Mouse (Mus musculus) gastrocnemius, adult 2 months (tissue): ENCODE results near the gene Zkscan6. TPM values are rescaled to one million over a fixed set of nuclear protein-coding genes. Genes with fewer than 3 reads are reported as not detected.

Experiments used
- DNase-seq: peaks from one replicate; pipeline ENCODE4 v3.0.0; 2022
- H3K27ac ChIP-seq: fragments of 200-600 bp; 2 replicates; pipeline ENCODE4 v1.8.1; 2022; ENCODE audit warnings: mild to moderate bottlenecking
- H3K4me3 ChIP-seq: fragments of 200-600 bp; 2 replicates; pipeline ENCODE4 v1.8.1; 2022; ENCODE audit warnings: mild to moderate bottlenecking, moderate library complexity
- CTCF ChIP-seq: fragments of 200-600 bp; IDR thresholded peaks from 2 replicates; pipeline ENCODE4 v1.8.1; 2022; ENCODE audit warnings: antibody characterized with exemption, mild to moderate bottlenecking, moderate library complexity
- intact Hi-C: fragments of 180-260 bp; cut with DNase I; formaldehyde crosslinking; loops from one replicate; pipeline ENCODE4 v1.15.1; 2025
- long read RNA-seq, 2 experiments: library from polyadenylated mRNA; stranded (forward); transcript quantifications; one replicate each; pipeline ENCODE4 v2.0.0; 2021
- total RNA-seq, 2 experiments: library from RNA; stranded (reverse); gene quantifications; 2 replicates each; pipeline ENCODE4 v1.2.3; 2021

The Zkscan6 gene
- total RNA-seq: 1 to 10 TPM; 2.5 to 2.7 TPM
- long read RNA-seq, experiment 1, partial matches to known transcripts: 0 of 1 reads
- long read RNA-seq, experiment 1, other reads (novel, unspliced or antisense): 0 of 1 reads
- long read RNA-seq, experiment 2, partial matches to known transcripts: 0 of 6 reads
- long read RNA-seq, experiment 2, other reads (novel, unspliced or antisense): 5 of 6 reads

DNA sequence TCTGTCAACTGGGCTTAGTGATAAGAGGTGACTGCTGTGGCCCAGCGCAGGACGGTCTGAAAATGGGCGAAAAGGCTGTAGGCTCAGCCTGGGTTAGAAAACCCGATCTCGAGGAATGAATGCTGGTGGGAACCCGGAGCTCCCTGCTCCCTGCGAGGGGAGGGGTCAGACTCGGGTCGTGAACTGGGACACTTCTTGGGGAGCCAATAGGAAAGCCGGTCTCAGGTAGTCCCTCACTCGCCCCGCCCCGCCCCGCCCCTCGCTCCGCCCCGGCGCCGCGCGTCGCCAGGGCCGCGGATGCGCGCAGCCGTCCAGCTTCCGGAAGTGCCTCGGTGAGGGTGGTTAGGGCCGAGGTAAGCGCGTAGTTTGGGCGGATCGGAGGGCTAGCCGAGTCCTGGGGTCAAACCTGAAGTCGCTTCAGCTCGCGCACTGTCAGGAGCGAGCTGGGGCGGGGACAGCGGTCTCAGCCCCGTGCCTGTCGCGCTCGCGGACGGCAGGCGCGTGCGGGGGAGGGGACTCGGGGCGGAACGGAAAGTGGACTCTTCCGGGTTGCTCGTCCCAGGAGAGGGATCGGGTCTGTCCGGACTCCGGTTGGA, at the start of gene Zkscan6:
Gene Zkscan6, plus strand, starts transcription at position 267 of the 596 bp plus-strand sequence.
- Histone ChIP-seq H3K4me3 (peak within 1 kb of the TSS; percentile 92), H3K27ac (peak within 1 kb of the TSS; percentile 96)
- DNase-seq: peak; percentile 92
- intact Hi-C loops: no loop called here
- TF ChIP-seq CTCF: no peak

DNA sequence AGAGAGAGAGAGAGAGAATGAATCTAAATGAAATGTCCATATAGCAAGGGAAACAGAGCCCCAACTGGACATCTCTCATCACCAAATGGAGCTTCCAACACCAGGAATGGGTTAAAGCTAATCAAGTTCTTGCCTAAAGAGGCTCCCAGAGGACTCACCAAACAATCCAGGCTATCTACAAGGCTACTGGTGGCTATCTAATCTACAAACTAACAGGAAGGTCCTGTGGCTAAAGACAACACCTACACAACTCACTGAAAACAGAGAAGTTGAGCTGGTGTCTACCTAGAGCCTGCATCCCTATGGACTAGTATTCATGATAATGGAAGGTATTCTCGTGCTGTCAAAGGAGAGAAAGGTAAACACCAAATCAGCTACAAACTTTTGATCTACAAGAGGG, 47.6 kb upstream of the Zkscan6 start:
- intact Hi-C loops: no loop called here
- no peak for DNase-seq
- TF ChIP-seq CTCF: no peak
- H3K27ac ChIP-seq: no peak overlapping the region
- H3K4me3 ChIP-seq: no peak overlapping the region

DNA sequence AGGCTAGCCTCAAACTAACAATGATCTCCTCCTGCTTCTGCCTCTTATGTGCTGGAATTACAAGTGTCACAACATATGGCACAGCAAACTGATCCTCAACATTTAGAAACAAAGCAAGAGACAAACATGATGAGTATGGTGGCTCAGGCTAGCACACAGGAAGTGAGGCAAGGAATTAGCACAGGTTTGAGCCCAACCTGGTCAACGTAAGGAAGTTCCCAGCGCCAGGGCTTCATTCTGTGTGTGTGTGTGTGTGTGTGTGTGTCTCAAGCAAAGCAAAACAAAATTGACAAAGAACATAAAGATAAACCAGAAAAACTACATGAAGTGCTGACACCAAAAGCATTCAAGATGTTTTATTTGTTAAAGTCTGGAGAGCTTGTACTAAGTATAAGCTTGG, 46.1 kb upstream of the Zkscan6 start:
- no peak for TF ChIP-seq CTCF
- intact Hi-C loops: no loop called here
- DNase-seq: no peak
- no peak overlapping the region for H3K4me3 ChIP-seq
- no peak overlapping the region for H3K27ac ChIP-seq

DNA sequence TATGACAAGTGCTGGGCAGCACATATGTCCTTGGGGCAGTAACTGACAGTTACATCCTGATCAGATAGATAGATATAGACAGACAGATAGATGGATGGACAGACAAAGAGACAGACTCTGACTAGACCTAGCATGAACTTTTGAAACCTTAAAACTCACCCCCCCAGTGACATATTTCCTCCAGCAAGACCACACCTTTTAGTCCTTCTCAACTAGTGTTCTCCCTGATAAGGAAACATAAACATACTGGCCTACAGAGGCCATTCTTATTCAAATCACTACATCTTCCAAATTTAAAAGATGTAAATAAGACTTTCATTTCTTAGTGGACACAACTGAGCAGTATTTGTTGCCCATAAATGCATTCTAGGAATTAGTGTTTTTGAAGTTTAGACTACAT, 38.5 kb upstream of the Zkscan6 start:
- H3K27ac ChIP-seq: no peak overlapping the region
- intact Hi-C loops: no loop called here
- no peak overlapping the region for H3K4me3 ChIP-seq
- no peak for TF ChIP-seq CTCF
- no peak for DNase-seq

DNA sequence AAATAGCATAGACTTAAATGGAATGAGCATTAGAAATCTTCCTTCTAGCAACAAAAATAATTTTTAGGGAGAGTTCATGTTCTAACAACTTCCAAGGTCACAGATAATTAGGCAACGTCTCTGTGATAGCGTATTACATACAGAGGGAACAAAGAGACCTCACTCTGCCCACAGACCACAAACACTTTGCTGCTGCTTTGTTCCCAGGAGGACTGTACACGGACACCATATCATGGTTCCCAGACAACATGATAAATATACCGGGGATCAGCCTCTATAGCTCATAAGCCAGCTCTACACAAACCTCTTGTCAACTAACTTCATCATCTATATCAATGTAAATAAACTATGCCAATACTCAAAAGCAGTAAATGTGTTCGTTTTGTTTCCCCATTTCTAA, 37.0 kb upstream of the Zkscan6 start:
- intact Hi-C loops: no loop called here
- no peak overlapping the region for H3K4me3 ChIP-seq
- no peak for DNase-seq
- peak overlapping the region; percentile 52; the same call in 1 of the 2 replicates for H3K27ac ChIP-seq
- no peak for TF ChIP-seq CTCF

DNA sequence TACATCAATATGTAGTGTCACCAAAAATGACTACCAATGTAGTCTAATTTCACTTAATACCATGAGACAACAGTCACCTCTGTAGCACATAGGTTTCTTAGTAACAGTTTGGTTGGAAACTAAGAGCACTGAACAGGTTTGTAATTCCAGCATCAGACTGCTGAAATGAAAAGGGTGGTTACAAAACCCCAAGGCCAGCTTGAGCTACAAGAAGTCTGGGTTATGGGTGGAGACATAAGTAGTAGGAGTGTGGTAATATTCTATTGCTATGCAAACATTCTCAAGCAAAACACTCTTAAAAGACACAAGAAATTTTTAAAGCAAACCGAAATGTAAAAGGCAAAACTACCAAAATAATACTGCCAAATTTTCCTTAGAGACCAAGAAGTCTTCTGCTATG, 35.4 kb upstream of the Zkscan6 start:
- no peak for TF ChIP-seq CTCF
- Histone ChIP-seq H3K4me3 (no peak overlapping the region), H3K27ac (no peak overlapping the region)
- intact Hi-C loops: no loop called here
- no peak for DNase-seq

DNA sequence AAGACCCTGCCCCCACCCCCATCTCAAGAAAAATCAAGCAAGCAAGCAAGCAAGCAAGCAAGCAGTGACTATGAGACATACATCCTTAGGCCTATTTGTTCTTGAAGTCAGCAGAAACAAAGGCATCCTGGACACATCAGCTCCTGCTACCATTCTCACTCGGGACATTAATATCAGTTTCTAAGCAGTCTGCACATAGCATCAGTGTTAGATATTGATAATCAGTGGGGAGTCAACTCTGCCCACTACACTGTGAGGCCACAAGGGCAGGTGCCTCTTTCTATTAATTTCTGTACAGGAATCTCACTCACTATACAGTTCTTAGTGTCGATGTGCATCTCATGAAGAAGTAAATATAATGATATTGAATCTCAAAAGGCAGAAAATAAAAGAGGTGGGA, 33.4 kb upstream of the Zkscan6 start:
- TF ChIP-seq CTCF: no peak
- intact Hi-C loops: no loop called here
- H3K4me3 ChIP-seq: no peak overlapping the region
- DNase-seq: no peak
- no peak overlapping the region for H3K27ac ChIP-seq

DNA sequence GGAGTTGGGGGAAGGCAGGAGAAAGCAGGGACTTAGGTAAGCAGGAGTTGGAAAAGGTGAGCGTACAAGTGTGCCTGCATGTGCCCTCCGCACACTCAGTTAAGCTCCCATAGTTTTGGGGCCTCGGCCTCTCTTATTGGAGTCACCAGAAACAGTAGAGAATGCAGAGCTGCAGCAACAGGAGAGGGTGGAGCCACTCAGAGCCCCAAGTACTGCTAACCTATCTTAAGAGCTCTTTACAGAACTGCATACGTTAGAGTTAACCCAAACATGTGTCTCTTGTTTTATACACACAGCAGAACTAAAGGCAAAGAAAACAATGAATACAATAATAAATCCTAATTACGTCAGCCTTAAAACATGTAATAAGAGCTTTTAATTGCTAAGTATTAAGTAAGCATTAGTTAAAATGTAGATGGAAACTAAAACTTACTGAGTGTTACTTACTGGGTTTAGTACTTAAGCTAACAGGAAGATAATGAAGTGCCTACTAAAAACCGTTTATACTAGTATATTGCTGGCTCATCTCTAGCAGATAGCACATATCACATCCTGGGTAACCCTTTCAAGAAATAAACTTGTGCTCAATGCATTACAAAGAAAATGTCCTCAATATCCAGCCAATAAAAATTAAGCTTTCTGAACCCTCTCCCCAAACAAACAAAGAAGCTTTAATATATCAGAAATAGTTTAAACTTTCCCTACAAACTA, 32.9 kb upstream of the Zkscan6 start:
- intact Hi-C loops: no loop called here
- DNase-seq: no peak
- Histone ChIP-seq H3K4me3 (no peak overlapping the region), H3K27ac (no peak overlapping the region)
- no peak for TF ChIP-seq CTCF

DNA sequence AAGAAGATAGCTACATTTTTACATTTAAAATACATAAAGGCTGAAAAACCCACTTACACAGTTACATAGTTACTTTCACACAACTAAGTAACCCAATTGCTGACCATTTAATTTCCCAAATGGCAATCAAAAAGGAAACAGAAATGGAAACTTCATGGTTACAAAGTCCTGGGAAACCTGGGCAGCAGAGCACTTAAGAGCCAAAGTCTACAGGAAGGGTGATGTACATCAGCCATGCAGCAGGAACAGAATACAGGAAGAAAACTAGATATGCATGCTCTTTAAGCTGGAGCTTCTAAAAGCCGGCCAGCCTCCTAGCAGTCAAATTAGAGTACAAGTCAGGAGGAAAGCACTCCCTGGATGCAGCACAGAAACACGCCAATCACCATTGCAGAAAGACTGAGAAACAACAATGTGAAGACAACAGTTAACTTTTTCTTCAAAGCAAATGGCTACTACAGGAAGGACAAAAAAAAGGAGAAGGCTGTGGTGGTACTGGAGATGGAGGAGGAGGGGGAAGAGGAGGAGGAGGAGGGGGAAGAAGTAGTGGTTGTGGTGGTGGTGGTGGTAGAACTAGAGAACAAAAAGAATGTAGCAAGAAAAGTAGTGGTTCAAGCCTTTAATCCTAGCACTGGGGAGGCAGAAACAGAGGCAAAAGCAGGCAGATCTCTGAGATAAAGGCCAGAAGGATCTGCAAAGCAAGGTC, 29.9 kb upstream of the Zkscan6 start:
- intact Hi-C loops: no loop called here
- no peak for TF ChIP-seq CTCF
- no peak for DNase-seq
- Histone ChIP-seq H3K27ac (no peak overlapping the region), H3K4me3 (no peak overlapping the region)

DNA sequence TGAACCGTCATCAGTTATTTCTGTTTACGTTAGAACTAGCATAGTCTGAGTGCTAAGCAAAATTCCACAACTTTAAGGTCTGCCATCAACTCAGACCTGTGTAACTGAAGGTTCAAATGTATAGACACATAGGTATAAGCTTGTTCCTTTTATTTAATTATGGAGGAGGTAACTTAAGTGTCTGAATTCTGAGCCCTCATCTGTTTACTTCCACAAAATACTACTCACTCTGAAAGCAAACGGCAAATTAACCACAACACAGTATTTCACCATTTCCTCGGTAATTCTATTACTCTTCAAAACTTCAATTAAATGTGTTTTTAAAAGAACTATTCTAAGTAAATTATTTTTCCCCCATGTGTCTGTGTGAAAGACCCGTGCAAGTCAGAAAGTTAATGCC, 29.2 kb upstream of the Zkscan6 start:
- Histone ChIP-seq H3K27ac (no peak overlapping the region), H3K4me3 (no peak overlapping the region)
- TF ChIP-seq CTCF: no peak
- DNase-seq: no peak
- intact Hi-C loops: no loop called here

DNA sequence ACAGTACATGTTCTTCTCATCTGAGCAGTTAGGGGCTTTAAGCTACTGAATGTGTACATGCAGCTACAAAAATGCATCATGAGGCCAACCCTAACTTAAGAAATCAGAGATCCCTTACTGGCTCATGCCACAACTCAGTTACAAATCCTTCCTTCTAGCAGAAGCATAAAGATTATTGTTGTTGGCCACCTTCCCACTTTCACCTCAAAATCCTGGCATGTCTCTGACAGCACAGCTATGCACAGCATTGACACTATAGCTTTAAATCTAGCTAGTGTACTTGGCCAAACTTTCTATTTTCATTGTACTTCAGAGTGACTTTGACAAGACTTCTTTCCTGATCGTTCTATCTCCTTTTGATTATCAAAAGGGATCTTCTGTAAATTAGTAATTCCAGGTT, 27.9 kb upstream of the Zkscan6 start:
- intact Hi-C loops: no loop called here
- H3K4me3 ChIP-seq: no peak overlapping the region
- DNase-seq: no peak
- no peak for TF ChIP-seq CTCF
- no peak overlapping the region for H3K27ac ChIP-seq

DNA sequence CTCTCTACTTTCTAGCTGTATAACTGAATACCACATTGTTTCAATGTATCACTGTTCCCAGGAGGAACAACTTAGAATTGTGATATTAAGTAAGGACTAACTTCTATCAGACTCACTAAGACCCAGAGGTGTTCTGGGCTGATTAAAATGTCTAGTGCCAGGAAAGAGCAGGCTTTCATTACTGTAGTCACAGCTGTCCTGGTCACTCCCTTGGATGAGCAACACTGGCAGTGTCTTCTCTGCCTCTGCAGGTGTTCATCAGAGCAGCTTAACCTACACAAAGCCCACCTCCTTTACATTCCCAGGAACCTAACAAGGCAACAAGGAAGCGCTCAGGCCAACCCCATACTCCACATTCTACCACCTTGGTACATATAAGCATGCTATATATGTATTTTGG, 27.4 kb upstream of the Zkscan6 start:
- DNase-seq: no peak
- no peak overlapping the region for H3K4me3 ChIP-seq
- no peak for TF ChIP-seq CTCF
- intact Hi-C loops: no loop called here
- H3K27ac ChIP-seq: 0 out of 2 replicates have a peak overlapping the region, but pooled peaks have one; percentile 4

DNA sequence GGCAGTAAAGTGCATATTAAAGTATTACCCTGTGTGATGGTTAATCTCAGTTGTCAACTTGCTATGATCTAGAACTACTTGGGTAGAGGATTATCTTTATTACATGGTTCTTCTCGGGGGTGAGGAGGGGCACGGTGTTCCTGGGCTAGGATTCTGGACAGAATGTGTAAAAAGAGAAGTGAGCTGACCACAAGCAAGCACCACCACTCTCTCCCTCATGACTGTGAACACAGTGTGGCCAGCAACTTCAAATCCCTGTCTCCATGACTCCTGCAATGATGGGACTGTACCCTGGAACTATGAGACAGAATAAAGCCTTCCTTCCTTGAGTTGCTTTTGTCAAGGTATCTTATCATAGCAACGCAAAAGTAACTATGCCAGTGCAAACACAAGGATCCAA, 25.4 kb upstream of the Zkscan6 start:
- Histone ChIP-seq H3K4me3 (no peak overlapping the region), H3K27ac (no peak overlapping the region)
- TF ChIP-seq CTCF: no peak
- DNase-seq: no peak
- intact Hi-C loops: no loop called here
